Mouse (Mus musculus) ES-CJ7 (cell line): ENCODE results near the gene Pak1ip1.

Experiments used
- DNase-seq: peaks from one replicate; pipeline ENCODE4 v3.0.0; 2011; ENCODE audit warnings: low read depth, low spot score

The Pak1ip1 gene

DNA sequence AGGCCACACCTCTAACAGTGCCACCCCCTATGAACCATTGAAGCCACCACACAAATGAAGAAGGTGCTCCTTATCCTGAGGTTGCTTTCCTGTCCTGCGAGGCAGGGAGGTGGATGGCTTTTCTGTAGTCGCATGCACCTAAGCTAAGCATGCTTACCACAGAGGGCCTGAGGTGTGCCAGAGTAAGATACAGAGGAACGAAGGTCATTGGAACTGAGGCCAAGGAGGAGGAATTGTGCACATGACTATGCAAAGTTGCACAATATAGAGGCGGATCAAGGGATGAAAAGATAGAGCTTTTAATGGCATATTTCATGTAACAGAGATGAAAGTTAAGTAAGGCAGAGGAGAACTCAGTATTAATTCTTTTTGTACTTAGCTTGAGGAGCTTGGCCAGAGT, 5.4 kb downstream of the Pak1ip1 start:
- DNase-seq: no peak

GRCm38 (mm10) chr13:41008271-41008670, 7.4 kb downstream of the Pak1ip1 start:
- no peak for DNase-seq

DNA sequence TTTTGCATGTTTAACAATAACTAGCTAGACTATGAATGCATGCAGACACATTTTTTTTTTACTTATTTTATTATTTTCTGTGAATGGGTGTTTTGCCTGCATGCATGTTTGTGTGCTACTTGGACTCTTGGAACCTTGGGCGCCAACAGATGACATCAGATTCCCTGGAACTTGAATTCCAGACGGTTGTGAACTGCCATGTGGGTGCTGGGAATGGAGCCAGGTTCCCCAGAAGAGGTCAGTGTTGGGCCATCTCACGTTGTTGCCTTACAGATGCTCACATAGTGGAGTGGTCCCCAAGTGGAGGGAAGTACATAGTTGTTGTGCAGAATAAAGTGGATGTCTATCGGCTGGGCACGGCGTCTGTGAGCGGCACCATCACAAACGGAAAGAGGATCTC, 8.1 kb downstream of the Pak1ip1 start:
- peak; percentile 73 for DNase-seq

DNA sequence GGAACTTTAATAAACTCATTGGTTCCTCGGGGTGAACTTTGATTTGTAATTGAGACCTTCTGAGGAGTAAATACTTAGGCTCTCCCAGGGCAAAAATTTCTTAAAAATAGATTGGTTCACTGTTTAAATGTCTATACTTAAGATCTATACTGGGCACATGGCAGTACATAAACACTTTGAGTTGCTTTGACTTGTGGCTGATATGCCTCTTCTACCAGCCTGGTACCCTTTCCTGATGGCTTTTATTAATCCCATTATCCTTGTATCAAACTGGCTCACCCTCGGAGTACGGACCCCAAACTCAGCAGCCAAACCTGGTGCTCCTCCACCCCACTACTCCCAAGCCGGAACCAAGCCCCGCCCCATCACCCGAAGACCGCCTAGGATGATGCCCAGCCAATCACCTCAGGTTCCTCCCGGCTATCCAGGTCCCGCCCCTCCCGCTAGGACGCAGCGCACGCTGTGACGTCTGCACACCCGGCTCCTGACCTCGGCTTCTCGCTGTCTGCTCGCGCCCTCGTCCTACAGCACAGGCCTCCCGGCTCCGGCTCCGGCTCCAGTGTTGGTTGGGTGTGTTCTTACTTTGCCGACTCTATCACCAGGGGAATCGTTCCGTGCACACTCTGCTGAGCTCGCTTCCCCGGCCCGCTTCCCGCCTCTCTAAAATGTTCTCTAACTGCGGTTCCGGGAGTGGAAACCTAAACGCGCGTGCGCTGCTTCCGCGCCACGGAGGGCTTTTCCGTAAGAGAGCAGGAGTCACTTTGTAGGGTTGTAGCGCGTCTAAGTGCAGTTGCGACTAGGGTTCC, 15.2 kb downstream of the Pak1ip1 start, which contains the start of gene Tmem14c:
TSS of gene Tmem14c (plus strand) at position 464 of the 806 bp plus-strand sequence.
- DNase-seq: peak; percentile 94

GRCm38 (mm10) chr13:41016797-41017405, 16.1 kb downstream of the Pak1ip1 start:
- no peak for DNase-seq

DNA sequence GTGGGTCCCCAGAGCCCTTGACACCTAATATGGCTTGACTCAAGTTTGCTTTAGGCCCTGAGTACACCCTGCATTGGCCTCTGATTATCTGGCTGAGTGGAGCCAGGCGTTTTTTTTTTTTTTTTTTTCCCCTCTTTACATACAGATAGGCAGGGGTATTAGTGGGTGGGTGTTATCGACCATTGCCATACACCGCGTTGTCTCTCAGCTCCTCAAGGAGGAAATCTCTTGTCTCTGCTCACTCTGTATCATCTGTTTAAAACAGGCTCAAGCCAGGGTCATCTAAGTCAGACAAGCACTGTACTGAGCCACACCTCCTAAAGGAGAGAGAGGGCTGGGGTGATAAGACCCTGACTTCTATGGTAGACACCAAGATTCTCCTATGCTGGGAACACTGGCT, 17.0 kb downstream of the Pak1ip1 start:
- DNase-seq: no peak

DNA sequence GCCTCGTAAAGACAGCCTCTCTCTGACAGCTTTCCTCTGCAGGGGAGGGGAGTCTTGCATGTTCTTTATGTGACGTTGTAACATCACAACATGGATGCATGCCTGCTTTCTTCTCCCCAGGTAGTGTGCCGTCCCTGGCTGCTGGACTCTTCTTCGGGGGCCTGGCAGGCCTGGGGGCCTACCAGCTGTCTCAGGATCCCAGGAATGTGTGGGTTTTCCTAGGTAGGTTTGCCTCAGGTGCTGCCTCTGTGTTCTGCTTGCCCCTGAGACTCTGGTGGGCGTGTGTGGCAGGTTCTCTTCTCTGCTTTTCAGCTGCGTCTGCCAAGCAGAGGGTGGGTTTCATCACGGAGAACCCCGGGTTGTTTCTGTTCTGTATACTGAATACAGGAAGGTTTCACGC, 17.4 kb downstream of the Pak1ip1 start:
- DNase-seq: no peak

GRCm38 (mm10) chr13:41018756-41019591, 18.2 kb downstream of the Pak1ip1 start:
- DNase-seq: no peak

DNA sequence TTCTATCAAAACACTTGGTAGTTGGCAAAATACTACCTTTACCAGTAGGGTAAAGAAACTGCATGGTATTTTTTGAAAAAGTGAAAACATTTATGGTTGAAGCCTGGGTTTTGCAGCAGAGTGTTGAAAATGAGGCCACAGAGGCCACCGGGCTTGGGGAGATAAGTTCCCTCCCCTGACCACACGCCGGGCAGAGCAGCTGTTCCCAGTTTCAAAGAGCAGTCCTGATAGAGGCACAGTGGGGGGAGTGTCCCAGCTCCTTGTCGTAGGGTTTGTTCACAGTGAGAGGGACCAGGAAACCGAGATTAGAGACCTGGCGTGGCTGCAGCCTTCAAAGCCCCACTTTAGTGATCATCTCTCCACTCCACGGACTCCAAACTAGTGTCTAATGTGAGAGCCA, 19.7 kb downstream of the Pak1ip1 start:
- no peak for DNase-seq

- DNase-seq: no peak
Measured at GRCm38 (mm10) chr13:41021607-41022006, 20.8 kb downstream of the Pak1ip1 start.

- DNase-seq: no peak
Measured at GRCm38 (mm10) chr13:41022099-41022498, 21.3 kb downstream of the Pak1ip1 start.

DNA sequence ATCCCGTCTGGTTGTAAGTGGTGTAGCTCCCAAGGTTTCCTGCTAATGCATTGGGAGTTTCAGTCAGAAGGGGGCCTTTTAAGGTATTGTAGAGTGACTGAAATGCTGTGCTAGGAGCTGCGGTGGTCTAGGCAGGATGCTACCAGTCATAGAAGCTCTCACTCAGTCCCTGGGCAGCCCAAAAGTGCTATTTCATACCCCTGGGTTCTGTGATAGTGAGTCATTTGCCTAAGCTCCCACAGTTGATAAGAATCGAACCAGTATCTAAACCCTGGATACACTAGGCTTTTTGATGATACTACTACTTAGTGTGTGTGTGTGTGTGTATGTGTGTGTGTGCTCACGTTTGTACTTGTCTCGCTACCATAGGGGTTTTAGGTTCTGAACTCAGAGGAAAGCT, 29.3 kb downstream of the Pak1ip1 start:
- DNase-seq: no peak

GRCm38 (mm10) chr13:41042511-41042910, 41.7 kb downstream of the Pak1ip1 start:
- no peak for DNase-seq

- no peak for DNase-seq
Measured at GRCm38 (mm10) chr13:41045901-41046300, 45.1 kb downstream of the Pak1ip1 start.

- no peak for DNase-seq
Measured at GRCm38 (mm10) chr13:41047280-41047679, 46.5 kb downstream of the Pak1ip1 start.

- DNase-seq: no peak
Measured at GRCm38 (mm10) chr13:41051965-41052364, 51.1 kb downstream of the Pak1ip1 start.
